Mouse (Mus musculus): ENCODE data around the gene Fance.

DNA sequence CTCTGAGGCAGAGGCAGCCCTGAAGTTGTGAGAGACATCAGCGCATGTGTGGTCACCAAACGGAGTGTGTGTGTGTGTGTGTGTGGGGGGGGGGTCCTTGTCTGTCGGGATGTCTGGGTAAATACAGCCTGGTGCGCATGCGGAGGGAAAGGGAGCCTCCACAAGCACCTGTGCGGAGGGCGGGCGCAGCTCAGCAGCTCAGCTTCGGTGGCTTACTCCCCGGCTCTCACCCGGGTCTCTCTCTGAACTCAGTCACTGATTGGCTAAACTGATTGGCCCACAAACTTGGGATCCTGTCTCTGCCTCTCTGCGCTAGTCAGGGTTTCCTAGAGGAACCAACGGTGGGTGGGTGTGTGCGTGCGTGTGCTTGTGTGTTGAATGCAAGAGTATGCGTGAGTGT lies 61.2 kb downstream of the Fance start:
- no peak for TF ChIP-seq POLR2A (IDR thresholded peaks at IDR 0.05; ENCODE audit: control insufficient read depth, extremely low read depth, insufficient read depth, low read length, poor library complexity)
- no peak for TF ChIP-seq CTCF (IDR thresholded peaks at IDR 0.05; ENCODE audit: borderline replicate concordance, control insufficient read depth, extremely low read depth, insufficient read depth, low read length, poor library complexity)

Data from thymus, adult 2 months (tissue).